Mouse (Mus musculus) G1E (cell line): Measurements from ENCODE around the gene Lsm3.

Experiments
- CTCF ChIP-seq: IDR thresholded peaks from 2 replicates; pipeline ENCODE4 v1.5.1; 2012; ENCODE audit warnings: low read depth, low read length, inconsistent platforms, mixed read lengths
- GATA1 ChIP-seq: IDR thresholded peaks from 2 replicates; pipeline ENCODE4 v1.6.1; 2012; ENCODE audit warnings: borderline replicate concordance, low read length, inconsistent platforms, mixed read lengths
- POLR2AphosphoS5 ChIP-seq: IDR thresholded peaks from 2 replicates; pipeline ENCODE4 v1.6.1; 2012; ENCODE audit warnings: low read depth, low read length, inconsistent platforms; ENCODE audit not compliant: insufficient replicate concordance
- TAL1 ChIP-seq: conservative IDR thresholded peaks from 2 replicates; pipeline ENCODE4 v1.6.1; 2012; ENCODE audit warnings: low read depth, low read length, inconsistent platforms, mixed read lengths

DNA sequence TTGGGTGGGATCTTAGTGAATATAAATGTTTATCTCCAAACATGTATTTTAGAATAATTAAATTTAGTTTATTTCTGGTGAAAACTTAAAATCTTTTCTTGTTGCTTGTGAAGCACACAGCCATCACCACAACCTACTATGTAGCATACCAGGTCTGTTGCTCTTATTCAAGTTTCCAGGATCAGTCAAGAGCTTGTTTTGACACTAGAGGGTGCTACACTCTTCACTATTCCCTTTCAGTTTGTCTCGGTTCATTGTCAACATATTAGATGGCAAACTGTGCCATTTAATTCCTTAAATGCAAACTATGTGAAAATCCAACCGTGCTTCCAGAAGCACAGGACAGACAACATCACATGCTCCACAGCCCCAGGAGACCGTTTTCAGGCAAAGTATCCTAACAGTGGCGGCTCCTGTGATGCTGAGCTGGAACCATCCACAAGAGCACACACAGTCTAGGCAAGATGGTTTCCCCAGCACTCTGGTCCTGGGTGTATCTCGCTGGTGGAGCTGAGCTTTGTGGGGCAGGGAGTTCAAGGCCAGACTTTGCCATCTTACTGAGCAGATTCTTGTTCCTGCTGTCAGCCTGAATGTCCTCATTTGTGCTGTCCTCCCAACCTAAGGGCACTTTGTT lies 11.6 kb downstream of the Lsm3 start:
- no peak; the same call in 1 of the 2 replicates for TF ChIP-seq CTCF
- TF ChIP-seq GATA1 = no peak
- TF ChIP-seq POLR2AphosphoS5 = no peak
- no peak for TF ChIP-seq TAL1
